Mouse (Mus musculus) hindbrain, postnatal 0 days (tissue): ENCODE results near the gene Shisa3. TPM values are rescaled to one million over a fixed set of nuclear protein-coding genes. Genes with fewer than 3 reads are reported as not detected.

Source experiments
- ATAC-seq: fragments of 200-750 bp; cut with Nextera tagmentation; 2 replicates; pipeline ENCODE4 v1.8.0; 2017; ENCODE audit warnings: mild to moderate bottlenecking, moderate TSS enrichment, moderate library complexity
- DNase-seq: peaks from one replicate; pipeline ENCODE4 v3.0.0-alpha.2; 2015; ENCODE audit warnings: low spot score
- H3K27ac ChIP-seq: fragments of 300-500 bp; sonication (generic); 2 replicates; pipeline ENCODE4 v1.5.1; 2014; ENCODE audit warnings: mild to moderate bottlenecking
- H3K27me3 ChIP-seq: fragments of 300-500 bp; sonication (generic); 2 replicates; pipeline ENCODE4 v1.6.1; 2014; ENCODE audit warnings: low read length, mixed read lengths; ENCODE audit not compliant: insufficient read depth
- H3K36me3 ChIP-seq: fragments of 300-500 bp; sonication (generic); 2 replicates; pipeline ENCODE4 v1.6.1; 2014; ENCODE audit warnings: low read length, mixed read lengths; ENCODE audit not compliant: insufficient read depth
- H3K4me1 ChIP-seq: fragments of 300-500 bp; sonication (generic); 2 replicates; pipeline ENCODE4 v1.6.1; 2014; ENCODE audit warnings: antibody characterized with exemption, low read length, mixed read lengths; ENCODE audit not compliant: insufficient read depth
- H3K4me2 ChIP-seq: fragments of 300-500 bp; sonication (generic); 2 replicates; pipeline ENCODE4 v1.6.1; 2014; ENCODE audit warnings: low read depth, mild to moderate bottlenecking, low read length, moderate library complexity, mixed read lengths
- H3K4me3 ChIP-seq: fragments of 300-500 bp; sonication (generic); 2 replicates; pipeline ENCODE4 v1.5.1; 2014; ENCODE audit warnings: low read length
- H3K9ac ChIP-seq: fragments of 300-500 bp; sonication (generic); replicated peaks from 2 replicates; pipeline ENCODE4 v1.6.1; 2014; ENCODE audit warnings: mild to moderate bottlenecking, low read length, moderate library complexity, mixed read lengths
- H3K9me3 ChIP-seq: fragments of 300-500 bp; sonication (generic); 2 replicates; pipeline ENCODE4 v1.6.1; 2016; ENCODE audit warnings: low read length, mixed read lengths
- CTCF ChIP-seq: IDR thresholded peaks from 2 replicates; pipeline ENCODE4 v1.5.1; 2016; ENCODE audit warnings: antibody characterized with exemption, control low read depth, low read depth
- WGBS: fragments of 180-500 bp; shearing (Covaris S2); extraction: QIAGEN DNeasy Blood & Tissue Kit; methylation state at CpG from one replicate; pipeline ENCODE4 v1.1.7; 2014; 5-methylcytosine and 5-hydroxymethylcytosine counted together
- polyA plus RNA-seq: library from polyadenylated mRNA; unstranded; fragments of >200 nt; fragmentation: Nextera tagmentation; extraction: Ambion mirVana; gene quantifications from 2 replicates; pipeline ENCODE4 v1.2.1, GENCODE M21; 2015
- total RNA-seq: library from RNA; depleted of rRNA; stranded (reverse); fragments of >200 nt; gene quantifications from 2 replicates; pipeline ENCODE4 v1.2.3, GENCODE M21; 2014; rRNA removed

Gene Shisa3
- 3.1 and 3.2 TPM in 2 replicates for total RNA-seq
- polyA plus RNA-seq = 1.4 and 1.6 TPM in 2 replicates

DNA sequence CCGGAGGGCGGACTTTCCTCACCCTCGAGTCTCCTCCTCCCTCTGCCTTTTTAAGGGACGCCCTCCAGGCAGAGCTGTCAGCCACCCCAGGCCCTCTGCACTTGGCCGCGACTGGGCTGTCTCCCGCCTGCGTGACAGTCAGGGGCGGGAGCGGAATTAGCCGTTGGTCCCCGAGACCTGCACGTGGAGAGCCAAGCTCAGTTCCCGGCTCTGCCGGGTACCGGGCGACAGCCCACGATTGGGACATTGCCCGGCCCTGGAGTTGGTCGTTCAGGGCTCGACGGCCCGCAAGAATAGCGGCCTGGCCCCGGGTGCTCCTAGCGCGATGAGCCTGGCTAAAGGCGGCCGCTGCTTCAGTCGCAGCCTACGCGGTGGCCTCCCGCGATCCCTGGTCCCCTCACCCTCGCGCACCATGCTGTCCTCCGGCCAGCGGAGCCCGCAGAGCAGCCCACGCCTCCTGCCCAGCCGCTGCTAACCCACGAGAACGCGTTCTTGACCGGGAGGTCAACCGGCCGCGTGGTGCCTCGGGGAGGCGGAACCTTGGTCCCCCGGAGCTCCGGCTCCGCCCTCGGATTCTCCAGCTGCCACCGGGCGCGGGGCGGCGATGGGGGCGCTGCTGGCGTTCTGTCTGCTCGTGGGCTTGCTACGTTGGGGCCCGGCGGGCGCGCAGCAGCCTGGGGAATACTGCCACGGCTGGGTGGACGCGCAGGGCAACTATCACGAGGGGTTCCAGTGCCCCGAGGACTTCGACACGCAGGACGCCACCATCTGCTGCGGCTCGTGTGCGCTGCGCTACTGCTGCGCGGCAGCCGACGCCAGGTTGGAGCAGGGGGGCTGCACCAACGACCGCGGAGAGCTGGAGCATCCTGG, at the start of gene Shisa3:
Gene Shisa3 (plus strand): TSS at position 79 of the 870 bp plus-strand sequence.
- DNase-seq (peak; percentile 28), ATAC-seq (peak; percentile 58)
- Histone ChIP-seq H3K4me3 (peak within 1 kb of the TSS; percentile 42), H3K4me2 (peak within 1 kb of the TSS; percentile 64), H3K4me1 (0 out of 2 replicates have a peak, but pooled peaks cover 7% of the 10 kb centered on the region), H3K9ac (no peak within 1 kb of the TSS; the same call in 1 of the 2 replicates), H3K27me3 (peaks cover 48% of the 10 kb centered on the region), H3K27ac (no peak within 1 kb of the TSS), H3K36me3 (no peaks in the 10 kb centered on the region), H3K9me3 (no peaks in the 10 kb centered on the region)
- TF ChIP-seq CTCF = no peak
- WGBS = 2% methylated on average over 82 of the region's 86 CpGs

DNA sequence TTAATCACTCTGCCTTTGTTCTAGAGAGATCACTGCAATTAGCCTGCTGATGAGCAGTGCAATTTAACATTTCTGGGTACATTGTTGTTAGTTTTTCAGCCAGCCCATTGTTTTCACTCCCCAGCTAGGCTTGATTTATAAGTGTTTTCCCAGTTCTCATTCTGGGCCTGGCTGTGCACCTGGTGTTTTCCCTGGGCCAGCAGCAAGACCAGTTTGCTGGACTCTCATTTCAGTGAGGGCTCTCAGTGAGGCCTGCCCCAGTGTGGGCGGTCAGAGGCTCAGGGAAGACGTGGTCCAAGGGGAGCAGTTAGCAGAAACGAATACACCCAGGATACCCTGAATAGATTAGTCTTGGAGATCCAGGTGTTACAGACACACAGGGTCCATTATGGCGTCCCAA, 49.0 kb upstream of the Shisa3 start:
- 72% methylated on average over 4 of the region's 4 CpGs for WGBS

DNA sequence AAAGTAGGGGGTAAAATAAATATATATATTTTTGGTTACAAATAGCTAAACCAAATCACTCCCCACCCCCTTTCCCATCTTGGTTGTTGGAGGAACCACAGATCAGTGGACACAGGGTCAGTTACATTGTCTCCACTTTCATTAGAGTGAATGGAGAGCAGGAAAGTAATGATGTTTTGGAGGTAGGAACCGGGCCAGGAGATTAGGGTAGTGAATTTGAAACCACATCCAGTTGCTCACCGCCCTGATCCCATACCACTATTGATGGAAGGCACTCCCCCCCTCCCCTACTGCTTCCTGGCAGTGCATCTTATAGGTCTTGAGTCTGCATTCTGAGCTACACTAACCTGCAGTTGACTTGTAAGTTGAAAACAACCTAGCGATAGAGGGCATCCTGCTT, 48.6 kb upstream of the Shisa3 start:
- Histone ChIP-seq H3K27me3 (no peaks in the 10 kb centered on the region), H3K4me1 (no peaks in the 10 kb centered on the region), H3K27ac (no peak overlapping the region), H3K9me3 (no peaks in the 10 kb centered on the region), H3K4me3 (no peak overlapping the region), H3K4me2 (no peak overlapping the region), H3K36me3 (no peaks in the 10 kb centered on the region), H3K9ac (no peak overlapping the region)
- no peak for TF ChIP-seq CTCF
- DNase-seq (no peak), ATAC-seq (no peak)
- 80% methylated on average over 3 of the region's 3 CpGs for WGBS

More for the DNA sequence above, 49.0 kb upstream of the Shisa3 start:
- no peaks in the 10 kb centered on the region for H3K36me3 ChIP-seq
- no peaks in the 10 kb centered on the region for H3K27me3 ChIP-seq
- H3K27ac ChIP-seq = no peak overlapping the region
- ATAC-seq = no peak
- no peak overlapping the region for H3K4me3 ChIP-seq
- DNase-seq = no peak
- no peaks in the 10 kb centered on the region for H3K9me3 ChIP-seq
- H3K4me1 ChIP-seq = no peaks in the 10 kb centered on the region
- no peak overlapping the region for H3K4me2 ChIP-seq
- no peak overlapping the region for H3K9ac ChIP-seq
- TF ChIP-seq CTCF = no peak

- WGBS = 69% methylated on average over 6 of the region's 6 CpGs
- ATAC-seq = no peak
- H3K9me3 ChIP-seq = no peaks in the 10 kb centered on the region
These were observed 35.0 kb upstream of the Shisa3 start for GRCm38 (mm10) chr5:67572552-67573155.

DNA sequence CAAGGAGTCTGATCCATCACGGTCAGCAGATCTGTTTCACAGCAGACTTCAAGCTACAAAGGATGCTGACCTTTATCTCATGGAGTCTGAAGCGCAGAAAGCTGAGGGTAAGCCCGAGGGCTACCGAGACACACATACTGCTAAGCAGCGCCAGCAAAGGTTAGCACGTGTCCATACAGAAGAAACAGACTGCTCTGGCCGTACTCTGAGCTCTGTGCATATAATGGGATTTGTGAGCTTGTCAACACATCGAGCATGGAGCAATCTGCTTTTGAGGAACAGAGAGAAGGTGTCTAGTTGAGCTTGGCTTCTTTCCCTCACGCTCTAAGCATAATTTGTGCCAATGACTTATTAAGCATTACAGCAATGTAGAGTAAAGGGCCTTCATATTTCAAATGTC, 33.6 kb upstream of the Shisa3 start:
- WGBS = 80% methylated on average over 9 of the region's 9 CpGs
- Histone ChIP-seq H3K36me3 (no peaks in the 10 kb centered on the region), H3K4me3 (no peak overlapping the region), H3K9me3 (no peaks in the 10 kb centered on the region), H3K9ac (no peak overlapping the region), H3K4me1 (no peaks in the 10 kb centered on the region), H3K27me3 (no peaks in the 10 kb centered on the region), H3K27ac (no peak overlapping the region), H3K4me2 (no peak overlapping the region)
- DNase-seq (no peak), ATAC-seq (no peak)
- TF ChIP-seq CTCF = no peak

More at GRCm38 (mm10) chr5:67572552-67573155, 35.0 kb upstream of the Shisa3 start:
- TF ChIP-seq CTCF = no peak
- Histone ChIP-seq H3K27ac (no peak overlapping the region), H3K4me3 (no peak overlapping the region), H3K4me2 (no peak overlapping the region), H3K36me3 (no peaks in the 10 kb centered on the region), H3K9ac (no peak overlapping the region), H3K4me1 (no peaks in the 10 kb centered on the region), H3K27me3 (no peaks in the 10 kb centered on the region)
- DNase-seq = no peak

DNA sequence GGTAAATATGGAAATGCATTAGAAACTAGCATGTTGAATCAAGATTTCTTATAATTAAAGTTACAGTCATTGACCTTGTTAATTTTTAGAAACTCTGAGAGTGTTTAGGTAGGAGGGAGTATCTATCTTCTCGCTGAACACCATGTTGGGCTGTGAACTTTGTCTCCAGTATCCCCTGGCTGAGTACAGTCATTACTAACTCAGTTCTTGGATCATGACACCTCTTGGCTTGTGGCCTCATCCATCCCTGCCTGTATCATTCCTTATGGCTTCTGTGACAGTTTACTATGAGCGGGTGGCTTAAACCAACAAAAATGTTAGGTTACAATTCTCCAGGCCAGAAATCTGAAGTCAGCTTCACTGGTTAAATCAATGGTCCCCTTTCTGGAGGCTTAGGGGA, 32.0 kb upstream of the Shisa3 start:
- H3K9me3 ChIP-seq = no peaks in the 10 kb centered on the region
- no peaks in the 10 kb centered on the region for H3K27me3 ChIP-seq
- no peak overlapping the region for H3K27ac ChIP-seq
- H3K9ac ChIP-seq = no peak overlapping the region
- ATAC-seq (no peak), DNase-seq (no peak)
- H3K4me3 ChIP-seq = no peak overlapping the region
- H3K4me2 ChIP-seq = no peak overlapping the region
- no peaks in the 10 kb centered on the region for H3K4me1 ChIP-seq
- no peaks in the 10 kb centered on the region for H3K36me3 ChIP-seq
- no peak for TF ChIP-seq CTCF
- WGBS = 94% methylated on average over 2 of the region's 2 CpGs
